Mouse (Mus musculus): ENCODE measurements around the gene Rsl1.
"Not testable (repeated sequence)": the region's sequence is repeated elsewhere in the genome, so short reads cannot be mapped to it uniquely, and the experiment has no call there.

Gene Rsl1

GRCm38 (mm10) chr13:67172991-67173722 is at the start of gene Rsl1:
Gene Rsl1, plus strand, starts transcription at chr13:67173182.
- DNase-seq (ENCODE audit: low spot score in 2 of 2), result peak; percentile 59 to 66

- no peak for DNase-seq (ENCODE audit: low spot score in 2 of 2)
Observed at GRCm38 (mm10) chr13:67124460-67124859, 48.5 kb upstream of the Rsl1 start.

- not testable (repeated sequence) for DNase-seq (ENCODE audit: low spot score in 2 of 2)
Observed at GRCm38 (mm10) chr13:67127507-67127906, 45.5 kb upstream of the Rsl1 start.

GRCm38 (mm10) chr13:67128038-67128721 is 44.8 kb upstream of the Rsl1 start:
- DNase-seq (ENCODE audit: low spot score in 2 of 2), result peak; percentile 71 to 80

- DNase-seq (ENCODE audit: low spot score in 2 of 2), result not testable (repeated sequence)
Observed at GRCm38 (mm10) chr13:67166122-67166521, 6.9 kb upstream of the Rsl1 start.

GRCm38 (mm10) chr13:67173723-67174055 is 707 bp downstream of the Rsl1 start:
- no peak for DNase-seq (ENCODE audit: low spot score in 2 of 2)

GRCm38 (mm10) chr13:67194340-67194894 is 21.4 kb downstream of the Rsl1 start, which contains the start of gene Zfp455:
Gene Zfp455, plus strand, starts transcription at chr13:67194506.
- DNase-seq (ENCODE audit: low spot score in 2 of 2), result peak; percentile 27 to 35

- DNase-seq (ENCODE audit: low spot score in 2 of 2), result no peak
Observed at GRCm38 (mm10) chr13:67201656-67202055, 28.7 kb downstream of the Rsl1 start.

- no peak for DNase-seq (ENCODE audit: low spot score in 2 of 2)
Observed at GRCm38 (mm10) chr13:67214015-67214607, 41.1 kb downstream of the Rsl1 start.
